Mouse (Mus musculus) liver, embryonic 14.5 days (tissue): ENCODE data around the gene Ltbp3.

Experiments
- CTCF ChIP-seq: IDR thresholded peaks from 2 replicates; pipeline ENCODE4 v1.5.1; 2016; ENCODE audit warnings: antibody characterized with exemption, low read depth, control low read depth
- EP300 ChIP-seq: IDR thresholded peaks from 2 replicates; pipeline ENCODE4 v1.6.1; 2016; ENCODE audit warnings: antibody characterized with exemption, low read depth

- TF ChIP-seq CTCF = peak; percentile 40
- TF ChIP-seq EP300 = no peak
Measured at GRCm38 (mm10) chr19:5791329-5791728, 50.6 kb downstream of the Ltbp3 start.
